Mouse (Mus musculus) cortical plate, adult 2 months (tissue): ENCODE measurements around the gene Srpk2. TPM values are rescaled to one million over a fixed set of nuclear protein-coding genes. Genes with fewer than 3 reads are reported as not detected.
"Not testable (repeated sequence)": the region's sequence is repeated elsewhere in the genome, so short reads cannot be mapped to it uniquely, and the experiment has no call there.

Experiments
- H3K27ac ChIP-seq: fragments of 200-500 bp; 2 replicates; pipeline ENCODE4 v1.5.1; 2012; ENCODE audit warnings: low read length, control low read depth, inconsistent platforms; ENCODE audit not compliant: insufficient read depth
- H3K4me1 ChIP-seq: fragments of 200-500 bp; 2 replicates; pipeline ENCODE4 v1.6.1; 2011; ENCODE audit warnings: low read length; ENCODE audit not compliant: control insufficient read depth, insufficient read depth
- H3K4me3 ChIP-seq: fragments of 200-500 bp; 2 replicates; pipeline ENCODE4 v1.5.1; 2011; ENCODE audit warnings: mild to moderate bottlenecking, low read length, control low read depth; ENCODE audit not compliant: insufficient read depth
- CTCF ChIP-seq: fragments of 200-500 bp; IDR thresholded peaks from 2 replicates; pipeline ENCODE4 v1.5.1; 2011; ENCODE audit warnings: mild to moderate bottlenecking, control low read depth, low read length; ENCODE audit not compliant: insufficient read depth; ENCODE audit errors: extremely low read depth
- POLR2A ChIP-seq: fragments of 200-500 bp; IDR thresholded peaks from 2 replicates; pipeline ENCODE4 v1.6.1; 2011; ENCODE audit warnings: mild to moderate bottlenecking, low read length, control low read depth; ENCODE audit not compliant: insufficient read depth; ENCODE audit errors: extremely low read depth
- polyA plus RNA-seq: library from polyadenylated mRNA; depleted of rRNA; stranded (reverse); fragments of >200 nt; gene quantifications from 2 replicates; pipeline ENCODE4 v1.2.3, GENCODE M21; 2012; rRNA removed

Srpk2 gene
- polyA plus RNA-seq: 91.5 and 92.6 TPM in 2 replicates

- no peak within 1 kb of the TSS for H3K27ac ChIP-seq
- H3K4me1 ChIP-seq: no peaks in the 10 kb centered on the region
- H3K4me3 ChIP-seq: no peak within 1 kb of the TSS
- TF ChIP-seq POLR2A (no peak), CTCF (no peak)
Measured at GRCm38 (mm10) chr5:23684517-23684916, at the start of gene Srpk2. TSS of gene Srpk2 (minus strand) at chr5:23684617.

- Histone ChIP-seq H3K4me3 (no peak overlapping the region), H3K27ac (no peak overlapping the region), H3K4me1 (no peaks in the 10 kb centered on the region)
- TF ChIP-seq POLR2A (no peak), CTCF (no peak)
Measured at GRCm38 (mm10) chr5:23721956-23722355, 37.5 kb upstream of the Srpk2 start.

- Histone ChIP-seq H3K4me1 (no peaks in the 10 kb centered on the region), H3K4me3 (no peak overlapping the region), H3K27ac (no peak overlapping the region)
- no peak for TF ChIP-seq POLR2A
- TF ChIP-seq CTCF: no peak
Measured at GRCm38 (mm10) chr5:23718881-23719328, 34.5 kb upstream of the Srpk2 start.

GRCm38 (mm10) chr5:23718182-23718534, 33.7 kb upstream of the Srpk2 start:
- TF ChIP-seq CTCF (no peak), POLR2A (no peak)
- Histone ChIP-seq H3K4me3 (no peak overlapping the region), H3K4me1 (no peaks in the 10 kb centered on the region), H3K27ac (no peak overlapping the region)

GRCm38 (mm10) chr5:23717469-23718181, 33.2 kb upstream of the Srpk2 start:
- H3K4me1 ChIP-seq: no peaks in the 10 kb centered on the region
- H3K4me3 ChIP-seq: no peak overlapping the region
- TF ChIP-seq POLR2A (no peak), CTCF (no peak)
- no peak overlapping the region for H3K27ac ChIP-seq

GRCm38 (mm10) chr5:23713401-23714335, 29.3 kb upstream of the Srpk2 start:
- TF ChIP-seq CTCF (no peak), POLR2A (no peak)
- no peak overlapping the region for H3K27ac ChIP-seq
- no peaks in the 10 kb centered on the region for H3K4me1 ChIP-seq
- no peak overlapping the region for H3K4me3 ChIP-seq

GRCm38 (mm10) chr5:23712130-23713001, 27.9 kb upstream of the Srpk2 start:
- H3K4me3 ChIP-seq: peak overlapping the region; percentile 78
- H3K4me1 ChIP-seq: no peaks in the 10 kb centered on the region
- TF ChIP-seq CTCF (no peak), POLR2A (no peak)
- H3K27ac ChIP-seq: no peak overlapping the region

- not testable (repeated sequence) for H3K4me1 ChIP-seq, H3K27ac ChIP-seq
- peak overlapping the region; percentile 78; the same call in 1 of the 2 replicates for H3K4me3 ChIP-seq
Measured at GRCm38 (mm10) chr5:23711671-23712129, 27.3 kb upstream of the Srpk2 start.

- Histone ChIP-seq H3K4me1 (no peaks in the 10 kb centered on the region), H3K4me3 (no peak overlapping the region), H3K27ac (no peak overlapping the region)
- TF ChIP-seq POLR2A (no peak), CTCF (no peak)
Measured at GRCm38 (mm10) chr5:23711244-23711643, 26.8 kb upstream of the Srpk2 start.
